Mouse (Mus musculus): ENCODE data around the gene Zranb3.

DNA sequence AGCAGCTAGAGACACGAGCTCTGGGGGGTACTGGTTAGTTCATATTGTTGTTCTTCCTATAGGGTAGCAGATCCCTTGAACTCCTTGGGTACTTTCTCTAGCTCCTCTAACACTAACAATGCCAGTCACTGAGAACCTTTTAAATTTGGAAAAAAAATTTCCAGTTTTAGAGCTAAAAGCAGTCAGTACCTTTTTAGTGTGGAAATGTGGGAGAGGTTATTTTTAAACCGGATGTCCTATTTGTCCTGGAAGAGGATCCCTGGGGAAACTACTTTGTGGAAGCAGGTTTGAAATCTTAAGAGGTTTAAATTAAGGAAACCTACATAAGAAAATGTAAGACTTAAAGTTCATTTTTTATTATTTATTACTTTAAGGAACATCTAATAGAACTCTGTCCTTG lies 56.4 kb downstream of the Zranb3 start:
- no peak for TF ChIP-seq CTCF (IDR thresholded peaks at IDR 0.05; ENCODE audit: extremely low read depth, insufficient read depth, insufficient read length, insufficient replicate concordance)
- no peak for TF ChIP-seq POLR2A (IDR thresholded peaks at IDR 0.05; ENCODE audit: low read depth, low read length)
